Mouse (Mus musculus): ENCODE measurements around the gene Mfsd14a. TPM values are rescaled to one million over a fixed set of nuclear protein-coding genes. Genes with fewer than 3 reads are reported as not detected.

Gene Mfsd14a
- polyA plus RNA-seq, 1 experiment from 2014 or later: 59.9 TPM

DNA sequence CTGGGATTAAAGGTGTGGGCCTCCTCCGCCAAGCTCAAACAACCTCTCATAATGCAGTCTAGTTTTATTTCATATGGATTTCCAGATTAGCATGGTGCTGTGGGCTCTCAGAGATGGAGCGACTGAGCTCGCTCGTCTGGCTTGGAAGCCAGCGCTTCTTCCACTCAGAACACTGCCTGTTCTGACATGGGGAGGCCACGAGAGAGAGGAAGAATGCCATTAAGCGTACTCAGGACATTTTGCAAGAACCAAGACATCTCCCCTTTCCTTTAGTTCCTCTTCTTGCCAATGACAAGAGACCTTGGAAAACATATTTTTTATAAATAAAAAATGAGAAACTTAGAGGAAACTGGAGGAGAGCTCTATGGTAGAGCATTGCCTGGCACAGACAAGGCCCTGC, 13.7 kb downstream of the Mfsd14a start:
- no peak overlapping the region for H3K27ac ChIP-seq (replicated peaks)
- H3K9ac ChIP-seq (replicated peaks): no peak overlapping the region
- ATAC-seq (ENCODE audit: low FRiP score): no peak
- H3K4me3 ChIP-seq (replicated peaks): no peak overlapping the region
- peaks cover 39% of the 10 kb centered on the region for H3K36me3 ChIP-seq
- WGBS: 96% methylated on average over 7 of the region's 7 CpGs
- no peaks in the 10 kb centered on the region for H3K9me3 ChIP-seq (replicated peaks)
- H3K4me1 ChIP-seq: peaks cover 11% of the 10 kb centered on the region
- no peaks in the 10 kb centered on the region for H3K27me3 ChIP-seq (replicated peaks)
- H3K4me2 ChIP-seq: no peak overlapping the region

- 91% methylated on average over 1 of the region's 1 CpGs for WGBS
- H3K4me2 ChIP-seq: no peak overlapping the region
- no peak overlapping the region for H3K27ac ChIP-seq (replicated peaks)
- peaks cover 59% of the 10 kb centered on the region for H3K36me3 ChIP-seq
- H3K9ac ChIP-seq (replicated peaks): no peak overlapping the region
- no peak overlapping the region for H3K4me3 ChIP-seq (replicated peaks)
- ATAC-seq (ENCODE audit: low FRiP score): no peak
- no peaks in the 10 kb centered on the region for H3K9me3 ChIP-seq (replicated peaks)
- H3K4me1 ChIP-seq: no peaks in the 10 kb centered on the region
- no peaks in the 10 kb centered on the region for H3K27me3 ChIP-seq (replicated peaks)
Observed at GRCm38 (mm10) chr3:116646387-116646786, 16.1 kb downstream of the Mfsd14a start.

- no peaks in the 10 kb centered on the region for H3K4me1 ChIP-seq
- H3K4me2 ChIP-seq: no peak overlapping the region
- no peak overlapping the region for H3K4me3 ChIP-seq (replicated peaks)
- ATAC-seq (ENCODE audit: low FRiP score): no peak
- H3K27ac ChIP-seq (replicated peaks): no peak overlapping the region
- no peak overlapping the region for H3K9ac ChIP-seq (replicated peaks)
- no peaks in the 10 kb centered on the region for H3K9me3 ChIP-seq (replicated peaks)
- no peaks in the 10 kb centered on the region for H3K27me3 ChIP-seq (replicated peaks)
- peaks cover 85% of the 10 kb centered on the region for H3K36me3 ChIP-seq
- 96% methylated on average over 2 of the region's 2 CpGs for WGBS
Observed at GRCm38 (mm10) chr3:116642373-116642772, 20.1 kb downstream of the Mfsd14a start.

DNA sequence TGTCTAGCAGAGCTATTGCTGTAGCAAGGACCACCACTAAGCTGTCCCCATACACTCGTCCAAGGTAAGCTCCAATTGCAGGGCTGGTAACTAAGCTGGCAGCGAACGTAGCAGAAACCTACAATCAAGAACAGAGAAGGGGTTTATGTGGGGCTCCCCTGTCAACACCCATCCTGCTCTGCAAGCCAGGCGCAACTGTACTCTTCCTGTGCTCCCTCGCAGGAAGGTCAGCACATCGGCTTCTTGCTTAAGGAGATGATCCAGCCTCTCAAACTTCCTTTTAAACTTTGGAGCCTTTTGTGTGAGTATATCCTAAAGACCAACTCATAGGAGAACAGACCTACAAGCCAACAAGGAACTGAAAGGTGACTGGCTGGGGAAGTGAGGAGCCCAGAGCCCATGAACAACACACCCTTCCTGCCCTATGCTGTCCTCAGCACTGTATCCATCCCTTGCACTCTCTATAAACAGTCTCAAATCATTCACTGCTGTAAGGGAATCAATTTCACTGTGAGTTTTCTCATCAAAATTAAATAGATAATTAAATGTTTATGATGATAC, 20.6 kb downstream of the Mfsd14a start:
- Histone ChIP-seq H3K36me3 (peaks cover 88% of the 10 kb centered on the region), H3K27me3 (replicated peaks) (no peaks in the 10 kb centered on the region), H3K27ac (replicated peaks) (no peak overlapping the region), H3K4me3 (replicated peaks) (no peak overlapping the region), H3K9ac (replicated peaks) (no peak overlapping the region), H3K9me3 (replicated peaks) (no peaks in the 10 kb centered on the region), H3K4me1 (no peaks in the 10 kb centered on the region), H3K4me2 (no peak overlapping the region)
- no peak for ATAC-seq (ENCODE audit: low FRiP score)
- WGBS: 92% methylated on average over 6 of the region's 6 CpGs

DNA sequence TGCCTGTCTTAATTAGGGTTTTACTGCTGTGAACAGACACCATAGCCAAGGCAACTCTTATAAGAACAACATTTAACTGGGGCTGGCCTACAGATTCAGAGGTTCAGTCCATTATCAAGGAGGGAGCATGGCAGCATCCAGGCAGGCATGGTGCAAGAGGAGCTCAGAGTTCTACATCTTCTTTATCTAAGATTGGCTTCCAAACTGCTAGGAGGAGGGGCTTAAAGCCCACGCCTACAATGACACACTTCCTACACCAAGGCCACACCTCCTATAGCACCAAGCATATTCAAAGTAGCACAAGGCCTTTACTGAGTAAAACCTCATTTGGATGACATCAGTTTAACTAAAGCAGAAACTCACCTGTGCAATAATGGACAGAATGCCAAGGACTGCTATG, 22.5 kb downstream of the Mfsd14a start:
- H3K4me1 ChIP-seq: no peaks in the 10 kb centered on the region
- H3K4me3 ChIP-seq (replicated peaks): no peak overlapping the region
- H3K9ac ChIP-seq (replicated peaks): no peak overlapping the region
- H3K27ac ChIP-seq (replicated peaks): no peak overlapping the region
- peaks cover 87% of the 10 kb centered on the region for H3K36me3 ChIP-seq
- H3K4me2 ChIP-seq: no peak overlapping the region
- ATAC-seq (ENCODE audit: low FRiP score): no peak
- no peaks in the 10 kb centered on the region for H3K9me3 ChIP-seq (replicated peaks)
- H3K27me3 ChIP-seq (replicated peaks): no peaks in the 10 kb centered on the region
- 86% methylated on average over 1 of the region's 1 CpGs for WGBS

DNA sequence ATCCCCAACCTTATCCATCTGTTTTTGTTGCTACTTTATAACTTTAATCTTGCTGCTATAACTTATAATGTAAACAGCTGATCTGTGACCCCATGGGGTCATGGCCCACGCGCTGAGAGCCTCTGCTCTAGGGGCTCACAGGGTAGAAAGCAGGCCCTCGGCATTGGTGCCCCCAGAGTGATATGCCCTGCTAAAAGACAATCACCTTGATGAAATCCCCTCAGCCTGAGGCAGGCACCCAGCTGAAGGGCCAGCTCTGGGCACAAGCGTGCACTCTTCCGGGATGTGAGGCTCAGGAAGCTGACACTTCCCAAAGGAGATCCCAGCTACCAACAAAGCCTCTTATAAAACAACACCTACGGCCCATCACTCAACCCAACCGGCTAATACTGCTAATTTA, 23.9 kb downstream of the Mfsd14a start:
- no peak overlapping the region for H3K4me2 ChIP-seq
- WGBS: 89% methylated on average over 7 of the region's 7 CpGs
- H3K36me3 ChIP-seq: peaks cover 91% of the 10 kb centered on the region
- H3K4me3 ChIP-seq (replicated peaks): no peak overlapping the region
- H3K4me1 ChIP-seq: no peaks in the 10 kb centered on the region
- no peak for ATAC-seq (ENCODE audit: low FRiP score)
- H3K9ac ChIP-seq (replicated peaks): no peak overlapping the region
- H3K9me3 ChIP-seq (replicated peaks): no peaks in the 10 kb centered on the region
- H3K27me3 ChIP-seq (replicated peaks): no peaks in the 10 kb centered on the region
- no peak overlapping the region for H3K27ac ChIP-seq (replicated peaks)

DNA sequence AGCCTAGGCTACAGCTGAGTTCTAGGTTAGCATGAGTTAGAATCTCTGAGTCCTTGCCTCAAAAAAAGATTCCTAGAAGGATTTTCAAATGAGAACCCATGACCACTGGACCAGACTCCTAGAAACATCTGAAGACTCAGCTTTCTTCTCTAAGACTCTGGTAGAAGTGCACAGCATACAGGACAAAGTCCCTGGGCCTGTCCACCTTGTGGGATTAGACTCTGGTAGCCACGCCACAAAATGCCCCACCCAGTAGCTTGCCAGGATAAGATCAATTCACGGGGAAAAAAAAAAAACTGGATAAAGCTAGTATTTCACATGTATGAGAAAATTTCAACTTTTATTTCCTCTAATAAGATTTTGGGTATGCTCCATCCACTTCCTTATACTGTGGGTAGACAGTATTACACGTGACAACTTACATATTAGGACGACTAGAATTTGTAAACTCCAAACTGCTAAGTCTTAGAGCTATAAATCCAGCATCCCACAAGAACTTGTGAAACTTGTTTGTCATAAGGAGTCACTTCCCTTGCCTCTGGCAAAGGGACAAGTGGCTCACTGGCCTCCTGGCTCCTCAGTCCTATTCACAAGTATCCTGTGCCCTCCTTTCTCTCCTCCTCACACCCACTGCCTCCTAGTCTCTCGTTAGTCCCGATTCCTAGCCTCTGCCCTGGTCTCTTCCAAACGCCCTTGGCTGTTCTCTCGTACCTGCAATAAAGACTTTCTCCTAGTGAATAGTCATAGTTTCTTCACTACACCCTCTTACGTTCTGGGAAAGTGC, 24.6 kb downstream of the Mfsd14a start:
- no peak for ATAC-seq (ENCODE audit: low FRiP score)
- Histone ChIP-seq H3K36me3 (peaks cover 89% of the 10 kb centered on the region), H3K4me3 (replicated peaks) (no peak overlapping the region), H3K27ac (replicated peaks) (no peak overlapping the region), H3K9ac (replicated peaks) (no peak overlapping the region), H3K4me2 (no peak overlapping the region), H3K4me1 (no peaks in the 10 kb centered on the region), H3K27me3 (replicated peaks) (no peaks in the 10 kb centered on the region), H3K9me3 (replicated peaks) (no peaks in the 10 kb centered on the region)
- WGBS: 86% methylated on average over 9 of the region's 9 CpGs

DNA sequence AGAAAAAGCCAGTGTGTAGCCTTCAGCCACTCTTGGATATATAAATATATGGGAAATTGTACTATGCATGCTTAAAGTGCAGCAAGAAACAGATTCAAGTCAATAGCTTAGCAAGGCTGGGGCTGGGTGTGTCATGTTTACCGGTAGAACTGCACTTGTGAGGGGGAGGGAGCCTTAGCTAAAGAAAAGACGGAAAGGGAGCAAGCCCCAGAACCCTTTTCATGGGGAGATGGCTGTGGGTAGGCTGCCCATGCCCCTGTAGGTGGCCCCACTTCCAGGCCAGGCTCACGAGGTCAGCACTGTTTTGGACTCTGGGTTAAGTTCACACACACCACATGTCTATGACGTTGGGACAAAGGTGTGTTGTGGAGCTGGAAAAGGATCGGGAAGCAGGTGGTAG, 26.7 kb downstream of the Mfsd14a start:
- H3K4me1 ChIP-seq: no peaks in the 10 kb centered on the region
- no peak overlapping the region for H3K9ac ChIP-seq (replicated peaks)
- no peak overlapping the region for H3K4me3 ChIP-seq (replicated peaks)
- H3K4me2 ChIP-seq: no peak overlapping the region
- peaks cover 86% of the 10 kb centered on the region for H3K36me3 ChIP-seq
- H3K9me3 ChIP-seq (replicated peaks): no peaks in the 10 kb centered on the region
- WGBS: 69% methylated on average over 5 of the region's 5 CpGs
- ATAC-seq (ENCODE audit: low FRiP score): no peak
- H3K27me3 ChIP-seq (replicated peaks): no peaks in the 10 kb centered on the region
- no peak overlapping the region for H3K27ac ChIP-seq (replicated peaks)

DNA sequence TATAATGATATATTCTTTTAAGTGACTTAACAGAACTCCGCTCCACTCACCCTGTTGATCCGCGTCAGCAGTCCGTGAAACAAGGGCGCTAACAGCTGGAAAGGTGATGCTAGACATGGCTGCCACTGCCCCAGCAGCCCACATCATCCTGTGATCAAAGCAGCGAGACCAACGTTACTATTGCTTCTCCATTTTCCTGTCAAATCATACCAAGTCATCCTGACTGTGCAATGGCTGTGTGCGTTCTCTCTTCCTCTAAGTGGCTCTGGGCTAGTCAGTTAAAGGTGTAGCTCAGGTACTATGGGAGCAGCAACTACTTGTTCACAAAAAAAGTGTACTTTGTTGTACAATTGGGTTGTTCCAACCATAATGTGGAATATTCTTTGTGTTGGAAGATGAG, 27.6 kb downstream of the Mfsd14a start:
- Histone ChIP-seq H3K27ac (replicated peaks) (no peak overlapping the region), H3K9ac (replicated peaks) (no peak overlapping the region), H3K4me3 (replicated peaks) (no peak overlapping the region), H3K36me3 (peaks cover 81% of the 10 kb centered on the region), H3K27me3 (replicated peaks) (no peaks in the 10 kb centered on the region), H3K4me2 (no peak overlapping the region), H3K9me3 (replicated peaks) (no peaks in the 10 kb centered on the region), H3K4me1 (no peaks in the 10 kb centered on the region)
- WGBS: 95% methylated on average over 8 of the region's 8 CpGs
- no peak for ATAC-seq (ENCODE audit: low FRiP score)

DNA sequence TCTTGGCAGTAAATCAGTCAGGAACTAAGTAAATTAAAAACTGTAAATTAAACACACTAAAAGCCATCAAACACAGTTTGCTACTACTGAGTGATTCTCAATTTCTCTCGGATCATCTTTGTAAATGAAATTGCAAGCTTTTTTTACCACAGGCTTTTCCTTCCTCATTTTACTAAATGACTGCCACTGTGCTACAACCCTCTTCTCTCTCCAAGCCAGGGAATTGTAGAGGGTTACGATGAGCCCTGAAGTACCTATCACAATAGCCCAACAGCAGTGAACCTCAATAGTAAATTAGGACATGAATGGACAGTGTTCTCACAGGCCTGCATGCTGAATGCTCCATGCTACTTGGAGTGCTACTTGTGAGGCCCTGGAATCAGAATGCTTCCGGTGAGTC, 28.4 kb downstream of the Mfsd14a start:
- no peak overlapping the region for H3K4me2 ChIP-seq
- no peak overlapping the region for H3K4me3 ChIP-seq (replicated peaks)
- no peak overlapping the region for H3K27ac ChIP-seq (replicated peaks)
- H3K9ac ChIP-seq (replicated peaks): no peak overlapping the region
- no peaks in the 10 kb centered on the region for H3K27me3 ChIP-seq (replicated peaks)
- no peaks in the 10 kb centered on the region for H3K4me1 ChIP-seq
- no peak for ATAC-seq (ENCODE audit: low FRiP score)
- 64% methylated on average over 3 of the region's 3 CpGs for WGBS
- H3K36me3 ChIP-seq: peaks cover 74% of the 10 kb centered on the region
- no peaks in the 10 kb centered on the region for H3K9me3 ChIP-seq (replicated peaks)

- no peak for ATAC-seq (ENCODE audit: low FRiP score)
- Histone ChIP-seq H3K4me2 (no peak overlapping the region), H3K27me3 (replicated peaks) (no peaks in the 10 kb centered on the region), H3K9ac (replicated peaks) (no peak overlapping the region), H3K36me3 (peaks cover 63% of the 10 kb centered on the region), H3K4me1 (no peaks in the 10 kb centered on the region), H3K27ac (replicated peaks) (no peak overlapping the region), H3K4me3 (replicated peaks) (no peak overlapping the region), H3K9me3 (replicated peaks) (no peaks in the 10 kb centered on the region)
- WGBS: 94% methylated on average over 3 of the region's 3 CpGs
Observed at GRCm38 (mm10) chr3:116632971-116633370, 29.5 kb downstream of the Mfsd14a start.

DNA sequence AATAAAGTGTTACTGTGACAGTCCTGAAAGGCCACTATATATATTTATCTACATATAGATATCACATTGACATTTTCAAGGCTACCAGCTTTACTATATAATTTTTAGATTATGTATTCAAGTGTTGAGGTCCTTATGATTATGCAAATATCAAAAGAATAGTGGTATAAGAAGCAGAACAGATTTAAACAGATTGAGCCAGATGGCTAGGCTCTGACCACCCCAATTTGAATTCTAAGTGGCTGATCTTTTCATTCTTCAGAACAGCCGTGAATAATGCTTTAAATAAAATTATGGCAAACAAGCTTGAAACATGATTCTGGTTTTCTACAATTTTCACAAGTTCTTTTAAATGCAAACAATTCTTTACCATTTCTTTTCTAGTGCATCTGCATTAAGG, 31.0 kb downstream of the Mfsd14a start:
- H3K9ac ChIP-seq (replicated peaks): no peak overlapping the region
- no peak overlapping the region for H3K27ac ChIP-seq (replicated peaks)
- no peaks in the 10 kb centered on the region for H3K9me3 ChIP-seq (replicated peaks)
- H3K4me2 ChIP-seq: no peak overlapping the region
- no peak for ATAC-seq (ENCODE audit: low FRiP score)
- peaks cover 50% of the 10 kb centered on the region for H3K36me3 ChIP-seq
- no peaks in the 10 kb centered on the region for H3K27me3 ChIP-seq (replicated peaks)
- H3K4me3 ChIP-seq (replicated peaks): no peak overlapping the region
- H3K4me1 ChIP-seq: no peaks in the 10 kb centered on the region
- WGBS: 72% methylated on average over 1 of the region's 1 CpGs
